Mouse (Mus musculus) heart, embryonic 13.5 days (tissue): ENCODE measurements around the gene Alg9. TPM values are rescaled to one million over a fixed set of nuclear protein-coding genes. Genes with fewer than 3 reads are reported as not detected.

Experiments
- ATAC-seq: fragments of 200-750 bp; cut with Nextera tagmentation; 2 replicates; pipeline ENCODE4 v1.8.0; 2017; ENCODE audit warnings: moderate TSS enrichment; ENCODE audit not compliant: insufficient number of reproducible peaks, low FRiP score, low TSS enrichment; ENCODE audit errors: extremely low read depth
- H3K27ac ChIP-seq: fragments of 300-500 bp; sonication (generic); replicated peaks from 2 replicates; pipeline ENCODE4 v1.5.1; 2015; ENCODE audit warnings: moderate library complexity, mild to moderate bottlenecking, inconsistent platforms
- H3K27me3 ChIP-seq: fragments of 300-500 bp; sonication (generic); replicated peaks from 2 replicates; pipeline ENCODE4 v1.6.1; 2015; ENCODE audit warnings: mild to moderate bottlenecking, inconsistent platforms
- H3K36me3 ChIP-seq: fragments of 300-500 bp; sonication (generic); 2 replicates; pipeline ENCODE4 v1.6.1; 2015; ENCODE audit warnings: mild to moderate bottlenecking, inconsistent platforms
- H3K4me1 ChIP-seq: fragments of 300-500 bp; sonication (generic); 2 replicates; pipeline ENCODE4 v1.6.1; 2015; ENCODE audit warnings: inconsistent platforms
- H3K4me2 ChIP-seq: fragments of 300-500 bp; sonication (generic); 2 replicates; pipeline ENCODE4 v1.6.1; 2015; ENCODE audit warnings: inconsistent platforms, mild to moderate bottlenecking, moderate library complexity
- H3K4me3 ChIP-seq: fragments of 300-500 bp; sonication (generic); 2 replicates; pipeline ENCODE4 v1.5.1; 2015; ENCODE audit warnings: moderate library complexity, mild to moderate bottlenecking, inconsistent platforms
- H3K9ac ChIP-seq: fragments of 300-500 bp; sonication (generic); 2 replicates; pipeline ENCODE4 v1.6.1; 2015; ENCODE audit warnings: inconsistent platforms, mild to moderate bottlenecking, moderate library complexity
- H3K9me3 ChIP-seq: fragments of 300-500 bp; sonication (generic); 2 replicates; pipeline ENCODE4 v1.6.1; 2016; ENCODE audit warnings: inconsistent platforms
- WGBS: fragments of 180-500 bp; shearing (Covaris S2); methylation state at CpG from one replicate; pipeline ENCODE4 v1.1.7; 2015; ENCODE audit warnings: mixed read lengths; 5-methylcytosine and 5-hydroxymethylcytosine counted together
- polyA plus RNA-seq: library from polyadenylated mRNA; unstranded; fragments of >200 nt; fragmentation: Nextera tagmentation; extraction: Ambion mirVana; gene quantifications from 2 replicates; pipeline ENCODE4 v1.2.1, GENCODE M21; 2015

Gene Alg9
- polyA plus RNA-seq, 1 experiment from 2014 or later = 27.3 TPM

GRCm38 (mm10) chr9:50890494-50891090 lies 115.8 kb downstream of the Alg9 start:
- Histone ChIP-seq H3K27ac (no peak overlapping the region), H3K27me3 (no peaks in the 10 kb centered on the region), H3K36me3 (peaks cover 47% of the 10 kb centered on the region), H3K9ac (no peak overlapping the region), H3K9me3 (no peaks in the 10 kb centered on the region), H3K4me2 (no peak overlapping the region), H3K4me3 (no peak overlapping the region), H3K4me1 (peaks cover 37% of the 10 kb centered on the region)
- ATAC-seq = no peak
- WGBS = 79% methylated on average over 3 of the region's 3 CpGs

Other genes starting within 250 kb of the Alg9 start
- 76.0 and 79.3 TPM in 2 replicates for gene Pts, start 246.3 kb upstream of the Alg9 start, polyA plus RNA-seq
- 5.5 and 7.1 TPM in 2 replicates for gene Il18, start 220.2 kb upstream of the Alg9 start, polyA plus RNA-seq
- 0.20 TPM in 1 of 2 replicates, not detected in the other for gene Bco2, start 219.8 kb upstream of the Alg9 start, polyA plus RNA-seq
- not detected in 2 replicates for gene Tex12, start 213.7 kb upstream of the Alg9 start, polyA plus RNA-seq
- gene Sdhd, start 171.2 kb upstream of the Alg9 start, polyA plus RNA-seq = 568 and 646 TPM in 2 replicates
- 247 and 287 TPM in 2 replicates for gene Timm8b, start 171.1 kb upstream of the Alg9 start, polyA plus RNA-seq
- gene Pih1d2, start 157.7 kb upstream of the Alg9 start, polyA plus RNA-seq = 1.8 and 3.2 TPM in 2 replicates
- gene Nkapd1, start 157.6 kb upstream of the Alg9 start, polyA plus RNA-seq = 15.1 and 15.5 TPM in 2 replicates
- gene Dlat, start 115.2 kb upstream of the Alg9 start, polyA plus RNA-seq = 106 and 116 TPM in 2 replicates
- 7.5 and 8.1 TPM in 2 replicates for gene Dixdc1, start 35.5 kb upstream of the Alg9 start, polyA plus RNA-seq
- gene 2310030G06Rik, start 28.5 kb upstream of the Alg9 start, polyA plus RNA-seq = 9.7 and 10.2 TPM in 2 replicates
- gene Cryab, start 23.7 kb upstream of the Alg9 start, polyA plus RNA-seq = 1,022 and 1,124 TPM in 2 replicates
- gene Hspb2, start 22.7 kb upstream of the Alg9 start, polyA plus RNA-seq = 260 and 319 TPM in 2 replicates
- 8.2 and 8.5 TPM in 2 replicates for gene Fdxacb1, start 6.8 kb upstream of the Alg9 start, polyA plus RNA-seq
- 24.5 and 25.9 TPM in 2 replicates for gene 1110032A03Rik, start 501 bp downstream of the Alg9 start, polyA plus RNA-seq
- gene Ppp2r1b, start 70.3 kb downstream of the Alg9 start, polyA plus RNA-seq = 46.3 and 48.6 TPM in 2 replicates
- 12.6 and 13.4 TPM in 2 replicates for gene Sik2, start 234.1 kb downstream of the Alg9 start, polyA plus RNA-seq